Mouse (Mus musculus): ENCODE data around the gene Ube2t. TPM values are rescaled to one million over a fixed set of nuclear protein-coding genes. Genes with fewer than 3 reads are reported as not detected.

Ube2t gene
- polyA plus RNA-seq, 1 experiment from 2014 or later: 58.0 TPM

DNA sequence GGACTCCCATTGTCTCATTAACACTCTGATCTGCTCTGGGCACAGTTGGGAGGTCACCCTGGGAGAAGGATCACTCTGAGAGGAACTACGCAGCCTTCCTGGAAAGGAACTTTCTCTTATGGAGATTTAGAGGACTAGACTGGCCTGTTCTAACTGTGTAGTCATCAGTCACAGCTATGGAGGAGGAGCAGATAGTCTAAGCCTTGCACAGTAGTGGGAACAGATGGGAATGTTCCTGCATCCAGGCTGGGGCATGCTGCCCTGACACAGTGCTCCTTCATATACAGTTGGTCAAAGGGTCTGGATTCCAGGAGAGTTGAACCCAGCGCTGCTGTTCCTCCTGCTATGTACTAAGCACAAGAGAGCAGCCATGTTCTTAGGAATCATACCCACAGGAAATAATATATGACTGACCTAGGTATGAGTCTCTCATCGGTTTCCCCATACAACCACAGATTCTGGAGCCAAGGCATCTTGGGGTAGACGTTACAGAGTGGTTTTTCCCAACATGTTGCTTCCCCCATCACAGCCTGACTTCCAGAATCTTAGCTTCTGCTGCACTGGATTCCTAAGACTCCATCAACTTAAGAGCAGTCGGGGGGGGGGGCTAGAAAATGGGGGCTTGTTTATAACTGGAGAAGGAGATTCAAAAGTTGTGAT, 58.0 kb downstream of the Ube2t start:
- Histone ChIP-seq H3K4me1 (peaks cover 29% of the 10 kb centered on the region), H3K27me3 (ENCODE audit: poor library complexity, severe bottlenecking) (no peaks in the 10 kb centered on the region; the same call in 1 of the 2 replicates), H3K36me3 (replicated peaks) (no peaks in the 10 kb centered on the region), H3K9me3 (no peaks in the 10 kb centered on the region), H3K4me3 (no peak overlapping the region), H3K27ac (0 out of 2 replicates have a peak overlapping the region, but pooled peaks have one; percentile 8)
- WGBS: 80% methylated on average over 5 of the region's 5 CpGs
- no peak for DNase-seq (ENCODE audit: extremely low spot score, low spot score)

DNA sequence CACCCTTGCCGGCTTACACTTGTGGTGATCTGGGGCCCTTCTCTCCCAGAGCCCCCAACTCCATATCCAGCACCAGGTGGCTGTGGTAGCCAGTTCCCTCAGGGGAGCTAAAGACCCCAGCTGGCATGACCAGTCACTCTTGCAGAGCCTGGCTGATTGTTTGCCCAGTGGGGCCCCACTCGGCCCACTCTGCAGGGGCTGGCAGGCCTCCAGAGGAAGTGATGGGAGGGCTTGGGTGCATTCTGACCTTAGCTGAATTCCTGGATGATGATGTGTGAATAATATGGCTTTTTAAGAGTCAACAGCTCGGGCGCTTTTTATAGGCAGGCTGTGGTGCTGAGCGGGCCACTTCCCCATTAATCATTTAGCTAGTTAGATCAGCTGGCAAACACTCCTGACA, 58.6 kb downstream of the Ube2t start:
- no peak for DNase-seq (ENCODE audit: extremely low spot score, low spot score)
- Histone ChIP-seq H3K27me3 (ENCODE audit: poor library complexity, severe bottlenecking) (no peaks in the 10 kb centered on the region; the same call in 1 of the 2 replicates), H3K36me3 (replicated peaks) (no peaks in the 10 kb centered on the region), H3K9me3 (no peaks in the 10 kb centered on the region), H3K4me3 (no peak overlapping the region), H3K27ac (no peak overlapping the region), H3K4me1 (peaks cover 29% of the 10 kb centered on the region)
- WGBS: 83% methylated on average over 5 of the region's 5 CpGs

DNA sequence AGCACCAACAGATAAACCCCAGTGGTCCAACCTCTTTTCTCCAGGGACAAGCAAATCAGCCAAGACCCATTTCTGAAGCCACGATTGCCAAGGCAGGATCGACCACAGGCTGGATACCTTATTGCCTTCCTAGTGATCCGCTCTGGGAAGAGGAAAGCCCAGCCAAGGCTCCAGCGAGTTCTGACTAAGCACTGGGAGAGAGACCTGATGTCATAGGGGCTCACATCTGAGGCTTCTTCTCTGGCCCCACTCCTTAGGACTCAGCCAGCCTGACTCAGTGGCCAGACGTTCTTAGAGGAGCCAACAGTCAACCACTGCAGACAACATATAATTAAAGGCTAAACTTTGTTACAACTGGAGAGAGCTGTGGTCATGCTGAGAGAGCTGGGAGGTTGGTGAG, 59.6 kb downstream of the Ube2t start:
- H3K9me3 ChIP-seq: no peaks in the 10 kb centered on the region
- H3K4me3 ChIP-seq: no peak overlapping the region
- H3K36me3 ChIP-seq (replicated peaks): no peaks in the 10 kb centered on the region
- no peaks in the 10 kb centered on the region; the same call in 1 of the 2 replicates for H3K27me3 ChIP-seq (ENCODE audit: poor library complexity, severe bottlenecking)
- no peak for DNase-seq (ENCODE audit: extremely low spot score, low spot score)
- H3K27ac ChIP-seq: no peak overlapping the region
- 81% methylated on average over 5 of the region's 5 CpGs for WGBS
- peaks cover 29% of the 10 kb centered on the region for H3K4me1 ChIP-seq

DNA sequence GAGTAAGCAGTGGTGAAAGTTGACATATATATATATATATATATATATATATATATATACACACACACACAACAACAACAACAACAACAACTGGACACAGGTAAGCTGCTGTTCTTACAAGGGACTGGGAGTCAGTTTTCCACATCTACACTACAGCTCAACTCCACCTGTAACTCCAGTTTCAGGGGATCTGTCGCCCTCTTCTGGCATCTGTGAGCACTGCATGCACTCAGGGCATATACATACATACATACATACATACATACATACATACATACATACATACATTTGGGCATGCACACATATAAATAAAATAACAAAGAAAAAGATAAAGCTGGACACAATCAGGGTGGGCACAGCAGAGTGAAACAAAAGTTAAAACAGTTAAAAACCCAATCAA, 61.2 kb downstream of the Ube2t start:
- H3K4me1 ChIP-seq: peaks cover 26% of the 10 kb centered on the region
- H3K9me3 ChIP-seq: peaks cover 9% of the 10 kb centered on the region; the same call in 1 of the 2 replicates
- no peak for DNase-seq (ENCODE audit: extremely low spot score, low spot score)
- H3K27ac ChIP-seq: no peak overlapping the region
- no peak overlapping the region for H3K4me3 ChIP-seq
- H3K27me3 ChIP-seq (ENCODE audit: poor library complexity, severe bottlenecking): no peaks in the 10 kb centered on the region; the same call in 1 of the 2 replicates
- no peaks in the 10 kb centered on the region for H3K36me3 ChIP-seq (replicated peaks)
- WGBS: 70% methylated on average over 1 of the region's 1 CpGs

Other genes starting within 250 kb of the Ube2t start
- 5.8 and 6.5 TPM in 2 replicates for gene Ppp1r12b, start 6.6 kb upstream of the Ube2t start, polyA plus RNA-seq (2016; fragmentation: Nextera tagmentation; extraction: Ambion mirVana)
- 0.07 and 0.14 TPM in 2 replicates for gene Lgr6, start 142.7 kb downstream of the Ube2t start, polyA plus RNA-seq (2016; fragmentation: Nextera tagmentation; extraction: Ambion mirVana)
- 1.9 and 2.3 TPM in 2 replicates for gene Ptpn7, start 170.1 kb downstream of the Ube2t start, polyA plus RNA-seq (2016; fragmentation: Nextera tagmentation; extraction: Ambion mirVana)
- gene Arl8a, start 184.3 kb downstream of the Ube2t start, polyA plus RNA-seq (2016; fragmentation: Nextera tagmentation; extraction: Ambion mirVana): 37.6 and 39.2 TPM in 2 replicates
- gene Gpr37l1, start 205.1 kb downstream of the Ube2t start, polyA plus RNA-seq (2016; fragmentation: Nextera tagmentation; extraction: Ambion mirVana): not detected in 2 replicates

Measured in forebrain, embryonic 10.5 days (tissue).